Mouse (Mus musculus): ENCODE measurements around the gene Gltp.

DNA sequence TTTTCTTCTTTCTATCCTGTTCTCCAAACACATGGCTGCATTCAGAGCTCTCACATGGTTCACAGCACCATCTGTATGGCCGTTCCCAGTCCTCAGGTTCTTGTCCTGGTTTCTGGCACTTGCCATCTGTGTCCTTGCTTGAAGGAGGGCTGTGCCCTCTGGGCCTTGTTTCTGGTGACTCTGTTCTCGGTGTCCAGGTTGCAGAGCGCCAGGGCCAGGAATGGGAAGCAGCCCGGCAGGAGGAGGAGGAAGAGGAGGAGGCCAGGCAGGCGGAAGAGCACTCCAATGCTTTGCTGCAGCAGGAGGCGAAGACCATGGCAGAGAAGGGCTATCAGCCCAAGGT lies 29.1 kb upstream of the Gltp start:
- TF ChIP-seq CTCF (IDR thresholded peaks at IDR 0.05; ENCODE audit: low read depth, low read length) = no peak
- TF ChIP-seq POLR2A (IDR thresholded peaks at IDR 0.05; ENCODE audit: extremely low read depth, insufficient read depth, low read length) = no peak
